Mouse (Mus musculus) MEL (cell line): Measurements from ENCODE around the gene Gm49369.

Source experiments
- CHD1 ChIP-seq: IDR thresholded peaks from 2 replicates; pipeline ENCODE4 v1.6.1; 2012; ENCODE audit warnings: low read depth, mild to moderate bottlenecking, inconsistent platforms, low read length, improper control_type of control experiment
- CHD2 ChIP-seq: IDR thresholded peaks from 2 replicates; pipeline ENCODE4 v1.6.1; 2011; ENCODE audit warnings: low read length, improper control_type of control experiment
- CTCF ChIP-seq, 3 experiments: IDR thresholded peaks in 2 of 3; conservative IDR thresholded peaks in 1 of 3; 2 replicates each; pipeline ENCODE4 v1.5.1; 2011 to 2012; ENCODE audit warnings: low read length in 3 of 3, low read depth in 2 of 3, mild to moderate bottlenecking in 2 of 3, improper control_type of control experiment in 1 of 3, inconsistent platforms in 1 of 3, mixed read lengths in 1 of 3, moderate library complexity in 1 of 3; ENCODE audit not compliant: control insufficient read depth in 1 of 3, insufficient read depth in 1 of 3, poor library complexity in 1 of 3, severe bottlenecking in 1 of 3
- MYC ChIP-seq: IDR thresholded peaks from 2 replicates; pipeline ENCODE4 v1.6.1; 2011; ENCODE audit warnings: low read depth, mild to moderate bottlenecking, low read length, improper control_type of control experiment, moderate library complexity
- POLR2A ChIP-seq, 2 experiments: IDR thresholded peaks; 2 replicates each; pipeline ENCODE4 v1.6.1; 2011 to 2012; ENCODE audit warnings: low read length in 2 of 2, mild to moderate bottlenecking in 2 of 2, control low read depth in 1 of 2, improper control_type of control experiment in 1 of 2, low read depth in 1 of 2, moderate library complexity in 1 of 2; ENCODE audit not compliant: control insufficient read depth in 1 of 2, insufficient read depth in 1 of 2, poor library complexity in 1 of 2
- SMC3 ChIP-seq: IDR thresholded peaks from 2 replicates; pipeline ENCODE4 v1.6.1; 2011; ENCODE audit warnings: low read depth, low read length, improper control_type of control experiment
- TBP ChIP-seq: IDR thresholded peaks from 2 replicates; pipeline ENCODE4 v1.8.0; 2011; ENCODE audit warnings: low read depth, low read length, improper control_type of control experiment
- TCF12 ChIP-seq: IDR thresholded peaks from 2 replicates; pipeline ENCODE4 v1.6.1; 2014; ENCODE audit warnings: low read depth, mild to moderate bottlenecking, inconsistent platforms, low read length, improper control_type of control experiment, moderate library complexity

GRCm38 (mm10) chr7:142379186-142379585 is 3.3 kb downstream of the Gm49369 start:
- TF ChIP-seq SMC3 (no peak), CHD1 (no peak), CHD2 (no peak), TCF12 (no peak), TBP (no peak), CTCF (IDR thresholded peaks at IDR 0.05 in 2 of 3, conservative IDR thresholded peaks at IDR 0.05 in 1 of 3; ENCODE audit: control insufficient read depth in 1 of 3, insufficient read depth in 1 of 3, low read depth in 2 of 3, low read length in 3 of 3, poor library complexity in 1 of 3, severe bottlenecking in 1 of 3) (no peak), MYC (no peak), POLR2A (IDR thresholded peaks at IDR 0.05; ENCODE audit: control insufficient read depth in 1 of 2, insufficient read depth in 1 of 2, low read depth in 1 of 2, low read length in 2 of 2, poor library complexity in 1 of 2) (no peak)
